Mouse (Mus musculus) thymus, postnatal 36 days (tissue): ENCODE measurements around the gene Rassf5.
"Not testable (repeated sequence)": the region's sequence is repeated elsewhere in the genome, so short reads cannot be mapped to it uniquely, and the experiment has no call there.

ENCODE experiments used
- DNase-seq, 2 experiments: peaks; one replicate each; pipeline ENCODE4 v3.0.0; 2022; ENCODE audit warnings: mixed read lengths in 2 of 2

Rassf5 gene

GRCm38 (mm10) chr1:131177249-131177648 lies 67.8 kb downstream of the Rassf5 start:
- DNase-seq, result no peak

- DNase-seq, result no peak
Measured at GRCm38 (mm10) chr1:131175819-131176218, 69.2 kb downstream of the Rassf5 start.

GRCm38 (mm10) chr1:131175189-131175588 lies 69.9 kb downstream of the Rassf5 start:
- DNase-seq, result no peak

- DNase-seq, result no peak
Measured at GRCm38 (mm10) chr1:131174299-131174861, 70.7 kb downstream of the Rassf5 start.

- DNase-seq, result no peak
Measured at GRCm38 (mm10) chr1:131173809-131174208, 71.2 kb downstream of the Rassf5 start.

- no peak for DNase-seq
Measured at GRCm38 (mm10) chr1:131173001-131173400, 72.1 kb downstream of the Rassf5 start.

- DNase-seq, result no peak
Measured at GRCm38 (mm10) chr1:131167612-131168011, 77.4 kb downstream of the Rassf5 start.

- DNase-seq, result no peak
Measured at GRCm38 (mm10) chr1:131164427-131164826, 80.6 kb downstream of the Rassf5 start.

- DNase-seq, result no peak
Measured at GRCm38 (mm10) chr1:131161091-131161490, 84.0 kb downstream of the Rassf5 start.

- not testable (repeated sequence) for DNase-seq
Measured at GRCm38 (mm10) chr1:131159573-131160327, 85.3 kb downstream of the Rassf5 start.

GRCm38 (mm10) chr1:131155456-131155855 lies 89.6 kb downstream of the Rassf5 start:
- peak; percentile 39 to 41 for DNase-seq

- DNase-seq, result peak; percentile 83 to 89
Measured at GRCm38 (mm10) chr1:131153018-131153629, 91.9 kb downstream of the Rassf5 start, which contains the start of gene Eif2d. Gene Eif2d, plus strand, starts transcription at chr1:131153181.

GRCm38 (mm10) chr1:131149496-131149895 lies 95.6 kb downstream of the Rassf5 start:
- no peak for DNase-seq

- DNase-seq, result no peak
Measured at GRCm38 (mm10) chr1:131146181-131146614, 98.9 kb downstream of the Rassf5 start.

GRCm38 (mm10) chr1:131145222-131145621 lies 99.8 kb downstream of the Rassf5 start:
- DNase-seq, result not testable (repeated sequence)

GRCm38 (mm10) chr1:131142472-131142871 lies 102.6 kb downstream of the Rassf5 start:
- DNase-seq, result no peak

GRCm38 (mm10) chr1:131141449-131141848 lies 103.6 kb downstream of the Rassf5 start:
- DNase-seq, result no peak

GRCm38 (mm10) chr1:131139102-131140095 lies 105.7 kb downstream of the Rassf5 start:
- DNase-seq, result no peak

GRCm38 (mm10) chr1:131138191-131139016 lies 106.7 kb downstream of the Rassf5 start, which contains the start of gene Dyrk3:
Gene Dyrk3, minus strand, starts transcription at chr1:131138340.
- peak; percentile 89 to 92 for DNase-seq

- DNase-seq, result no peak
Measured at GRCm38 (mm10) chr1:131137717-131138118, 107.3 kb downstream of the Rassf5 start.

GRCm38 (mm10) chr1:131137111-131137510 lies 107.9 kb downstream of the Rassf5 start:
- no peak for DNase-seq
